In the genomic region with DNA sequence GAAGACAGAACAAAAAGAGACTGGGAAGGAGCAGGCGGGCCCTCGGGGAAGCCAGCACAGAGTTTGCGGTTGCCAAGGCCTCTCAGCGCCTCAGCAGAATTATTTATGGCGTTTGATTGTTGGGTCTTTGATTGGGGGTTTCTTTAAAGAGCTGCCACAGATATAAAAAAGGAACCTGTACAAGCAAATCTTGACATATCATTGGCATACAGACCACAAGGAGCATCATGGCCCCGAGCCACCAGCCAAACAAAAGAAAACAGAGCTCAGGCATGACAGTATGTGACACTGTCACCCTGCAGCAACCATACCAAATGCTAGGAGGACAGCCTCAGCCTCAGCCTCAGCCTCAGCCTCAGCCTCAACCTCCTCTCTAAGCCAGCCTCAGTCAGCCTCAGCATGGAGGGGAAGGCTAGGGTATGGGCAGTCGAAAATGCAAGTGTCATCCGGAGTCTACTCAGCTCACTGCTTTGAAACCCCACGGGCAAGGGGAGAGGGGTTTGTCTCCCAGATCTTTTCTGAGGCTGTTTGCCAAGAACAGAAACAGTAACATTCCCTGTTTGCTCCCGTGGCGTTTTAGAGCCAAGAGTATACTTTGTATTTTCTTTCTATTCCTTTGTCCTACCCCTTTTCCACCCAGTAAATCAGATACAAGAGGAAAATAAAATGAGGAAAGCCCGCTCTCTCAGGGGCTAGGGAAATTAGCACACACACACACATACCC, we compare ENCODE assay signal across 15 mouse cellular contexts.
DNase-seq lines count a peak whose midpoint lies in the region; ATAC-seq and TF ChIP-seq lines count a peak whose summit lies in the region.
"Had no signal": no experiment of that assay in that cellular context is flagged by ENCODE, and none has a peak within 500 bp of the region (broad histone marks: within the 10 kb centered on the region; RNA-seq: fewer than 3 reads in every experiment).

No protein-coding gene starts in this region.

- H3K27ac ChIP-seq in layer of hippocampus, adult 2 months = peak overlapping the region; percentile 36
- H3K27ac ChIP-seq in embryonic facial prominence, embryonic 10.5 days (replicated peaks) = 0 out of 2 replicates have a peak overlapping the region, but pooled peaks have one; percentile 42
- H3K27ac ChIP-seq in forebrain, postnatal 0 days (ENCODE audit: low read depth, low read length) = peak overlapping the region; percentile 88
- peak overlapping the region; percentile 81 for H3K27ac ChIP-seq in midbrain, embryonic 13.5 days
- H3K27ac ChIP-seq in intestine, postnatal 0 days (ENCODE audit: low read depth, low read length) = no peak overlapping the region
- H3K27ac ChIP-seq: limb, embryonic 13.5 days had no signal

- WGBS in embryonic facial prominence, embryonic 10.5 days = 83% methylated on average over 12 of the region's 12 CpGs
- 18% methylated on average over 12 of the region's 12 CpGs for WGBS in forebrain, postnatal 0 days
- 40% methylated on average over 12 of the region's 12 CpGs for WGBS in midbrain, embryonic 13.5 days
- 60% methylated on average over 12 of the region's 12 CpGs for WGBS in intestine, postnatal 0 days

- peak; percentile 85 for ATAC-seq in forebrain, postnatal 0 days
- ATAC-seq in midbrain, embryonic 13.5 days = peak; percentile 77
- ATAC-seq in intestine, postnatal 0 days = no peak
- ATAC-seq: intestine, embryonic 16.5 days had no signal

- no peaks in the 10 kb centered on the region for H3K36me3 ChIP-seq in embryonic facial prominence, embryonic 10.5 days (replicated peaks)
- H3K36me3 ChIP-seq in forebrain, postnatal 0 days (ENCODE audit: insufficient read depth) = no peaks in the 10 kb centered on the region
- H3K36me3 ChIP-seq in midbrain, embryonic 13.5 days = no peaks in the 10 kb centered on the region
- no peaks in the 10 kb centered on the region for H3K36me3 ChIP-seq in intestine, postnatal 0 days (ENCODE audit: control insufficient read depth, insufficient read depth)
- H3K36me3 ChIP-seq: limb, embryonic 13.5 days had no signal

- H3K4me2 ChIP-seq in forebrain, postnatal 0 days (ENCODE audit: low read depth) = no peak overlapping the region
- no peak overlapping the region for H3K4me2 ChIP-seq in midbrain, embryonic 13.5 days (replicated peaks)
- H3K4me2 ChIP-seq in intestine, postnatal 0 days (replicated peaks; ENCODE audit: low read depth) = no peak overlapping the region
- H3K4me2 ChIP-seq: limb, embryonic 13.5 days had no signal

- no peaks in the 10 kb centered on the region for H3K27me3 ChIP-seq in embryonic facial prominence, embryonic 10.5 days (replicated peaks; ENCODE audit: low read depth, poor library complexity, severe bottlenecking)
- H3K27me3 ChIP-seq in forebrain, postnatal 0 days (ENCODE audit: insufficient read depth, low read length) = no peaks in the 10 kb centered on the region
- no peaks in the 10 kb centered on the region for H3K27me3 ChIP-seq in midbrain, embryonic 13.5 days
- no peaks in the 10 kb centered on the region for H3K27me3 ChIP-seq in intestine, postnatal 0 days (replicated peaks; ENCODE audit: control insufficient read depth, insufficient read depth, low read length)
- H3K27me3 ChIP-seq: limb, embryonic 13.5 days had no signal

- H3K9me3 ChIP-seq in embryonic facial prominence, embryonic 10.5 days = no peaks in the 10 kb centered on the region
- H3K9me3 ChIP-seq in forebrain, postnatal 0 days (ENCODE audit: low read length) = no peaks in the 10 kb centered on the region
- H3K9me3 ChIP-seq in midbrain, embryonic 13.5 days = no peaks in the 10 kb centered on the region
- H3K9me3 ChIP-seq in intestine, postnatal 0 days (ENCODE audit: control insufficient read depth) = no peaks in the 10 kb centered on the region
- H3K9me3 ChIP-seq: limb, embryonic 13.5 days had no signal

- peak overlapping the region; percentile 31 for H3K9ac ChIP-seq in forebrain, postnatal 0 days
- H3K9ac ChIP-seq in midbrain, embryonic 13.5 days (replicated peaks) = no peak overlapping the region
- no peak overlapping the region for H3K9ac ChIP-seq in intestine, postnatal 0 days (ENCODE audit: low read depth, low read length)
- H3K9ac ChIP-seq: limb, embryonic 13.5 days had no signal

- H3K4me1 ChIP-seq in embryonic facial prominence, embryonic 10.5 days = peaks cover 19% of the 10 kb centered on the region
- peaks cover 20% of the 10 kb centered on the region for H3K4me1 ChIP-seq in forebrain, postnatal 0 days (ENCODE audit: insufficient read depth)
- H3K4me1 ChIP-seq in midbrain, embryonic 13.5 days (replicated peaks) = peaks cover 51% of the 10 kb centered on the region
- H3K4me1 ChIP-seq in intestine, postnatal 0 days (replicated peaks; ENCODE audit: control insufficient read depth, insufficient read depth, low read length) = no peaks in the 10 kb centered on the region

- TF ChIP-seq CTCF in layer of hippocampus, adult 2 months (conservative IDR thresholded peaks at IDR 0.05) = no peak
- no peak for TF ChIP-seq CTCF in forebrain, postnatal 0 days (IDR thresholded peaks at IDR 0.05; ENCODE audit: low read depth)
- no peak for TF ChIP-seq CTCF in intestine, postnatal 0 days (IDR thresholded peaks at IDR 0.05; ENCODE audit: low read depth)

- DNase-seq in layer of hippocampus, adult 2 months (ENCODE audit: low spot score in 2 of 2) = no peak
- no peak for DNase-seq in layer of hippocampus, adult 8-10 months (ENCODE audit: low spot score in 2 of 2)
- DNase-seq in embryonic facial prominence, embryonic 10.5 days (ENCODE audit: low spot score) = no peak
- DNase-seq in forebrain, postnatal 0 days = peak; percentile 77
- DNase-seq in urinary bladder, adult 2 months (ENCODE audit: low spot score) = no peak
- no peak for DNase-seq in ovary, postnatal 36 days (ENCODE audit: low spot score)
- DNase-seq: cerebellum, postnatal 36 days; gastrocnemius, postnatal 25 days; lung, postnatal 10 days; right cerebral cortex, adult 18-20 months; thymus, postnatal 36 days had no signal

- H3K4me3 ChIP-seq in layer of hippocampus, adult 2 months = no peak overlapping the region
- H3K4me3 ChIP-seq in embryonic facial prominence, embryonic 10.5 days = no peak overlapping the region
- H3K4me3 ChIP-seq in forebrain, postnatal 0 days (ENCODE audit: low read depth, low read length) = no peak overlapping the region
- H3K4me3 ChIP-seq in midbrain, embryonic 13.5 days (replicated peaks) = no peak overlapping the region
- H3K4me3 ChIP-seq in intestine, postnatal 0 days (ENCODE audit: low read depth, low read length) = no peak overlapping the region
- H3K4me3 ChIP-seq: limb, embryonic 13.5 days had no signal
